Comparison of ENCODE assay signal across 8 mouse cellular contexts in the genomic region with DNA sequence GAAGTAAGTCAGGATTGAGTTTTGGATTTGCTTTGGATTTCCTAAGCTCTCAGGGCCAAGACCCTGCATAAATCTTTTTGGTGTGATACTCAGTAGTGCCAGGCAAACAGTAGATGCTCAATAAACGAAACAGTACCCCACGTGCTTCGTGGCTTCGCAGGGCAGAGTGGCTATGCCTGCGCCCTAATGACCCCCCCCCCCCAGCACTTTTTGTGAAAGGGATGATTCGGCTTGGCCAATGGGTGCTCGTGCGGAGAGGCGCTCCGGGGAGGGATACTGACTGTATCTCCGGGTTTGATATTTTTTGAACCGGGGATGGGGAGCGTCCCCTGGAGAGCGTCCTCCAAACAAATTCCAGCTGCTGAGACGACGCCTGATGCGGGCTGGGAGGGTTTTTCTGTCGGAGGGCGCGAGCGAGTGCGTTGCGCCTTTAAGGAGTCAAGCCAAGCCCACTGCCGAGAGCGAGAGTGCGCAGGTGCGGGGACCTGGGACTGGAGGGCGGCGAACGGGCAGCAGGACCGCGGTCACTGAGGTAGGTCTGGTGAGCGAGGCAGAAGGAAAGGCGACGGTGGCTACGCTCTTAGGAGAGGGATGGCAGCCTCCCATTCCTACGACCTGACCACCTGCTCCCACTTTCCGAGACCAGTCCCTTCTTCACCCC. TPM values are rescaled to one million over a fixed set of nuclear protein-coding genes. Genes with fewer than 3 reads are reported as not detected.
DNase-seq lines count a peak whose midpoint lies in the region; ATAC-seq and TF ChIP-seq lines count a peak whose summit lies in the region.

Gene Abhd6 (plus strand): TSS at position 471 of the 661 bp plus-strand sequence.

- peak within 1 kb of the TSS; percentile 23 for H3K27ac ChIP-seq in brown adipose tissue, adult 24 weeks (replicated peaks; ENCODE audit: low read depth, low read length)
- peak within 1 kb of the TSS; percentile 74 for H3K27ac ChIP-seq in forebrain, embryonic 13.5 days
- H3K27ac ChIP-seq in heart, postnatal 0 days (ENCODE audit: low read depth): no peak within 1 kb of the TSS
- H3K27ac ChIP-seq in liver, embryonic 14.5 days: no peak within 1 kb of the TSS
- no peak within 1 kb of the TSS for H3K27ac ChIP-seq in neural tube, embryonic 11.5 days (ENCODE audit: low read depth, low read length)
- H3K27ac ChIP-seq in stomach, embryonic 16.5 days (ENCODE audit: low read length): peak within 1 kb of the TSS; percentile 47

- no peaks in the 10 kb centered on the region for H3K36me3 ChIP-seq in forebrain, embryonic 13.5 days (ENCODE audit: poor library complexity, severe bottlenecking)
- no peaks in the 10 kb centered on the region for H3K36me3 ChIP-seq in heart, postnatal 0 days (replicated peaks; ENCODE audit: control insufficient read depth, insufficient read depth, low read length)
- no peaks in the 10 kb centered on the region for H3K36me3 ChIP-seq in liver, embryonic 14.5 days (replicated peaks; ENCODE audit: control insufficient read depth, insufficient read depth, low read depth)
- no peaks in the 10 kb centered on the region for H3K36me3 ChIP-seq in neural tube, embryonic 11.5 days (ENCODE audit: control insufficient read depth, insufficient read depth, low read length)
- no peaks in the 10 kb centered on the region for H3K36me3 ChIP-seq in stomach, embryonic 16.5 days (ENCODE audit: control insufficient read depth, insufficient read depth, low read length)

- peak within 1 kb of the TSS; percentile 72 for H3K4me3 ChIP-seq in brown adipose tissue, adult 24 weeks (ENCODE audit: insufficient read depth, low read depth, low read length)
- H3K4me3 ChIP-seq in forebrain, embryonic 13.5 days: peak within 1 kb of the TSS; percentile 68
- peak within 1 kb of the TSS; percentile 61 for H3K4me3 ChIP-seq in heart, postnatal 0 days (ENCODE audit: low read depth, low read length)
- H3K4me3 ChIP-seq in liver, embryonic 14.5 days (ENCODE audit: insufficient read depth in 1 of 2, low read depth in 2 of 2, low read length in 2 of 2): peak within 1 kb of the TSS; percentile 47 to 59
- peak within 1 kb of the TSS; percentile 58 for H3K4me3 ChIP-seq in neural tube, embryonic 11.5 days (ENCODE audit: low read depth, low read length)
- peak within 1 kb of the TSS; percentile 72 for H3K4me3 ChIP-seq in stomach, embryonic 16.5 days (replicated peaks; ENCODE audit: low read length)

- H3K9me3 ChIP-seq in forebrain, embryonic 13.5 days (replicated peaks): no peaks in the 10 kb centered on the region
- no peaks in the 10 kb centered on the region for H3K9me3 ChIP-seq in heart, postnatal 0 days (replicated peaks; ENCODE audit: control insufficient read depth, low read length)
- no peaks in the 10 kb centered on the region for H3K9me3 ChIP-seq in liver, embryonic 14.5 days (ENCODE audit: control insufficient read depth, low read length)
- H3K9me3 ChIP-seq in neural tube, embryonic 11.5 days (ENCODE audit: control insufficient read depth, low read length): no peaks in the 10 kb centered on the region
- H3K9me3 ChIP-seq in stomach, embryonic 16.5 days (replicated peaks; ENCODE audit: control insufficient read depth, low read length): no peaks in the 10 kb centered on the region

- TF ChIP-seq CTCF in heart, postnatal 0 days (IDR thresholded peaks at IDR 0.05; ENCODE audit: low read depth): no peak
- TF ChIP-seq CTCF in liver, embryonic 14.5 days (IDR thresholded peaks at IDR 0.05; ENCODE audit: low read depth): no peak

- no peak for TF ChIP-seq EP300 in heart, postnatal 0 days (IDR thresholded peaks at IDR 0.05; ENCODE audit: low read depth)
- no peak for TF ChIP-seq EP300 in liver, embryonic 14.5 days (IDR thresholded peaks at IDR 0.05; ENCODE audit: low read depth)

- 1% methylated on average over 37 of the region's 38 CpGs for WGBS in forebrain, embryonic 13.5 days
- 2% methylated on average over 37 of the region's 38 CpGs for WGBS in heart, postnatal 0 days
- 2% methylated on average over 38 of the region's 38 CpGs for WGBS in liver, embryonic 14.5 days (ENCODE audit: insufficient replicate concordance)
- WGBS in neural tube, embryonic 11.5 days: 3% methylated on average over 38 of the region's 38 CpGs
- under 1% methylated on average over 38 of the region's 38 CpGs for WGBS in stomach, embryonic 16.5 days

- H3K4me1 ChIP-seq in brown adipose tissue, adult 24 weeks (ENCODE audit: control insufficient read depth, insufficient read depth, insufficient read length, low read length): peaks cover 2% of the 10 kb centered on the region; the same call in 1 of the 2 replicates
- peaks cover 16% of the 10 kb centered on the region for H3K4me1 ChIP-seq in forebrain, embryonic 13.5 days
- H3K4me1 ChIP-seq in heart, postnatal 0 days (ENCODE audit: control insufficient read depth, insufficient read depth): peaks cover 11% of the 10 kb centered on the region; the same call in 1 of the 2 replicates
- peaks cover 0 to 9% of the 10 kb centered on the region in 2 experiments; a peak in 2 of 4 replicates for H3K4me1 ChIP-seq in liver, embryonic 14.5 days (replicated peaks; ENCODE audit: control insufficient read depth in 2 of 2, insufficient read depth in 2 of 2, low read length in 1 of 2)
- peaks cover 4% of the 10 kb centered on the region; the same call in 1 of the 2 replicates for H3K4me1 ChIP-seq in neural tube, embryonic 11.5 days (ENCODE audit: control insufficient read depth, insufficient read depth, low read length)
- 0 out of 2 replicates have a peak, but pooled peaks cover 11% of the 10 kb centered on the region for H3K4me1 ChIP-seq in stomach, embryonic 16.5 days (ENCODE audit: control insufficient read depth, insufficient read depth, low read length)

- H3K9ac ChIP-seq in forebrain, embryonic 13.5 days: peak within 1 kb of the TSS; percentile 70
- H3K9ac ChIP-seq in heart, postnatal 0 days (replicated peaks; ENCODE audit: low read depth, low read length): peak within 1 kb of the TSS; percentile 59
- no peak within 1 kb of the TSS for H3K9ac ChIP-seq in liver, embryonic 14.5 days (replicated peaks)
- peak within 1 kb of the TSS; percentile 69 for H3K9ac ChIP-seq in neural tube, embryonic 11.5 days (ENCODE audit: low read length)
- peak within 1 kb of the TSS; percentile 73 for H3K9ac ChIP-seq in stomach, embryonic 16.5 days (ENCODE audit: low read length)

- ATAC-seq in forebrain, embryonic 13.5 days: peak; percentile 91
- ATAC-seq in heart, postnatal 0 days (ENCODE audit: insufficient read depth, low read depth): peak; percentile 89
- ATAC-seq in liver, embryonic 14.5 days (ENCODE audit: insufficient read depth): 0 out of 2 replicates have a peak, but pooled peaks have one; percentile 43
- peak; percentile 87 for ATAC-seq in neural tube, embryonic 11.5 days (ENCODE audit: insufficient read depth, low FRiP score, low TSS enrichment)
- peak; percentile 79 for ATAC-seq in stomach, embryonic 16.5 days (ENCODE audit: insufficient read depth, low FRiP score)

- DNase-seq in CD4-positive helper T cell, adult 2 months (ENCODE audit: low read depth, low spot score): peak; percentile 84
- DNase-seq in heart, postnatal 0 days (ENCODE audit: low spot score): peak; percentile 66
- DNase-seq in kidney, postnatal 36 days: peak; percentile 87 to 93
- peak in 1 of 3 experiments; percentile 12 for DNase-seq in liver, embryonic 14.5 days (ENCODE audit: low read depth in 3 of 3, low spot score in 3 of 3)
- peak; percentile 91 for DNase-seq in neural tube, embryonic 11.5 days (ENCODE audit: low spot score)

- peaks cover 34% of the 10 kb centered on the region for H3K27me3 ChIP-seq in forebrain, embryonic 13.5 days
- H3K27me3 ChIP-seq in heart, postnatal 0 days (ENCODE audit: control insufficient read depth, insufficient read depth, low read length): peaks cover 24% of the 10 kb centered on the region
- H3K27me3 ChIP-seq in liver, embryonic 14.5 days (ENCODE audit: control insufficient read depth, insufficient read depth, low read length): peaks cover 30% of the 10 kb centered on the region
- H3K27me3 ChIP-seq in neural tube, embryonic 11.5 days (ENCODE audit: control insufficient read depth, insufficient read depth, low read length): peaks cover 9% of the 10 kb centered on the region
- H3K27me3 ChIP-seq in stomach, embryonic 16.5 days (ENCODE audit: control insufficient read depth, insufficient read depth, low read length): no peaks in the 10 kb centered on the region

- H3K4me2 ChIP-seq in forebrain, embryonic 13.5 days: peak within 1 kb of the TSS; percentile 64
- H3K4me2 ChIP-seq in heart, postnatal 0 days (ENCODE audit: low read depth, low read length): peak within 1 kb of the TSS; percentile 95
- H3K4me2 ChIP-seq in liver, embryonic 14.5 days (ENCODE audit: low read depth): peak within 1 kb of the TSS; percentile 63
- peak within 1 kb of the TSS; percentile 84 for H3K4me2 ChIP-seq in neural tube, embryonic 11.5 days (ENCODE audit: low read depth)
- H3K4me2 ChIP-seq in stomach, embryonic 16.5 days (ENCODE audit: low read depth, low read length): peak within 1 kb of the TSS; percentile 89

RNA-seq across cellular contexts. Expression of gene Abhd6, which starts in this region (rescaled TPM):
- polyA plus RNA-seq in brown adipose tissue, adult 24 weeks (2012; ENCODE audit: insufficient read depth, insufficient read length, missing spikeins): 40.4 and 42.1 TPM in 2 replicates
- polyA plus RNA-seq in forebrain, embryonic 13.5 days (2015; fragmentation: Nextera tagmentation; extraction: Ambion mirVana): 25.9 and 29.8 TPM in 2 replicates
- 2.2 and 2.5 TPM in 2 replicates for total RNA-seq in heart, postnatal 0 days (2014; rRNA removed; ENCODE audit: low replicate concordance)
- polyA plus RNA-seq in heart, postnatal 0 days (2015; fragmentation: Nextera tagmentation; extraction: Ambion mirVana): 9.1 and 10.1 TPM in 2 replicates
- polyA plus RNA-seq in liver, embryonic 14.5 days (2012; rRNA removed): 3.2 and 3.4 TPM in 2 replicates
- 8.6 and 9.2 TPM in 2 replicates for polyA plus RNA-seq in liver, embryonic 14.5 days (2014; fragmentation: Nextera tagmentation; extraction: Ambion mirVana)
- polyA plus RNA-seq in neural tube, embryonic 11.5 days (2014; fragmentation: Nextera tagmentation; extraction: Ambion mirVana): 17.3 and 17.5 TPM in 2 replicates
- 28.3 and 34.6 TPM in 2 replicates for polyA plus RNA-seq in stomach, embryonic 16.5 days (2015; fragmentation: Nextera tagmentation; extraction: Ambion mirVana)

Comparison
In these comparisons a context has a peak if more than half of its experiments do, and no peak if none do; other contexts are left out.
1. H3K27ac ChIP-seq: peak in brown adipose tissue, adult 24 weeks (single experiment), forebrain, embryonic 13.5 days (single experiment) and stomach, embryonic 16.5 days (single experiment); none in heart, postnatal 0 days (single experiment), liver, embryonic 14.5 days (single experiment) and neural tube, embryonic 11.5 days (single experiment).
2. Peak in every context shown above with its lines, with median percentiles within 50 percentile points of each other: H3K4me3 ChIP-seq, ATAC-seq and H3K4me2 ChIP-seq.